Mouse (Mus musculus): Measurements from ENCODE around the gene Qrich2. TPM values are rescaled to one million over a fixed set of nuclear protein-coding genes. Genes with fewer than 3 reads are reported as not detected.
A peak's percentile ranks its signal among the peaks of the same experiment; 100 is the strongest.

Qrich2 gene
- total and polyA plus RNA-seq, 2 experiments from 2014 or later: not detected

- Histone ChIP-seq H3K27ac (ENCODE audit: low read depth, low read length) (peak overlapping the region; percentile 92), H3K9ac (peak overlapping the region; percentile 84), H3K36me3 (ENCODE audit: insufficient read depth) (peaks cover 16% of the 10 kb centered on the region), H3K27me3 (ENCODE audit: insufficient read depth, low read length) (no peaks in the 10 kb centered on the region; the same call in 1 of the 2 replicates), H3K4me3 (ENCODE audit: low read depth, low read length) (peak overlapping the region; percentile 75), H3K4me2 (ENCODE audit: low read depth) (peak overlapping the region; percentile 73), H3K9me3 (ENCODE audit: low read length) (no peaks in the 10 kb centered on the region), H3K4me1 (ENCODE audit: insufficient read depth) (0 out of 2 replicates have a peak, but pooled peaks cover 4% of the 10 kb centered on the region)
- DNase-seq: no peak
- TF ChIP-seq CTCF (IDR thresholded peaks at IDR 0.05; ENCODE audit: low read depth): no peak
- WGBS: 44% methylated on average over 12 of the region's 12 CpGs
- no peak for ATAC-seq
Observed at GRCm38 (mm10) chr11:116434967-116435752, 30.9 kb downstream of the Qrich2 start.

DNA sequence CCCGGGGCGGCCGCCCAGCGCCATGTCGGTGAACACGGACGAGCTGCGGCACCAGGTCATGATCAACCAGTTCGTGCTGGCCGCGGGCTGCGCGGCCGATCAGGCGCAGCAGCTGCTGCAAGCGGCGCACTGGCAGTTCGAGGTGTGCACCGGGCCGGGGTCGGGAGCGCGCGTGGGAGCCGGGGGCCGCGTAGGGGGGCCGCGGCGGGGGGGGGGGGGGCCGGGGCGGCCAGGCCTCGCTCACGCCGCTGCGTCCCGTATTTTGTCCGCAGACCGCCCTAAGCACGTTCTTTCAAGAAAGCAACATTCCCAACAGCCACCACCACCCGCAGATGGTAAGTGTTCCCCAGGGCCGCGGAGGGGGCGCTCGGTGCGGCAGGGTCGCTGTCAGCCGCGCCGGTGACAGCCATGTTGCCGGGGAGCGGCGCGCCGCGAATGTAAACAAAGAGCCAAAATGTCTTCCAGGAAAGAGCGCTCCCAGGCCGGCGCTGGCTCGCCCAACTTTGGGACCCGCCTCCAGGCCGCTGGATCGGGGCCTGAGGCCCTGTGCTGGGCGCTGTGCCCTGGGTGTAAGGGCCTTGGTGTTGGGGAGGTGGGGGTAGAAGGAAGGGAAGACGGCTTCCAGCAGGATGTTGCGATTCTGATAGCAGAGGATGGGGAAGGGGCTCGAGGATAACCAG, 31.6 kb downstream of the Qrich2 start:
- peak overlapping the region; percentile 92 for H3K27ac ChIP-seq (ENCODE audit: low read depth, low read length)
- H3K9me3 ChIP-seq (ENCODE audit: low read length): no peaks in the 10 kb centered on the region
- peak overlapping the region; percentile 75 for H3K4me3 ChIP-seq (ENCODE audit: low read depth, low read length)
- peak overlapping the region; percentile 73 for H3K4me2 ChIP-seq (ENCODE audit: low read depth)
- TF ChIP-seq CTCF (IDR thresholded peaks at IDR 0.05; ENCODE audit: low read depth): no peak; the same call in 1 of the 2 replicates
- peaks cover 14% of the 10 kb centered on the region for H3K36me3 ChIP-seq (ENCODE audit: insufficient read depth)
- ATAC-seq (peak; percentile 18; the same call in 1 of the 2 replicates), DNase-seq (peak; percentile 75)
- no peaks in the 10 kb centered on the region; the same call in 1 of the 2 replicates for H3K27me3 ChIP-seq (ENCODE audit: insufficient read depth, low read length)
- H3K4me1 ChIP-seq (ENCODE audit: insufficient read depth): 0 out of 2 replicates have a peak, but pooled peaks cover 4% of the 10 kb centered on the region
- H3K9ac ChIP-seq: peak overlapping the region; percentile 84
- 0% methylated on average over 40 of the region's 67 CpGs for WGBS

DNA sequence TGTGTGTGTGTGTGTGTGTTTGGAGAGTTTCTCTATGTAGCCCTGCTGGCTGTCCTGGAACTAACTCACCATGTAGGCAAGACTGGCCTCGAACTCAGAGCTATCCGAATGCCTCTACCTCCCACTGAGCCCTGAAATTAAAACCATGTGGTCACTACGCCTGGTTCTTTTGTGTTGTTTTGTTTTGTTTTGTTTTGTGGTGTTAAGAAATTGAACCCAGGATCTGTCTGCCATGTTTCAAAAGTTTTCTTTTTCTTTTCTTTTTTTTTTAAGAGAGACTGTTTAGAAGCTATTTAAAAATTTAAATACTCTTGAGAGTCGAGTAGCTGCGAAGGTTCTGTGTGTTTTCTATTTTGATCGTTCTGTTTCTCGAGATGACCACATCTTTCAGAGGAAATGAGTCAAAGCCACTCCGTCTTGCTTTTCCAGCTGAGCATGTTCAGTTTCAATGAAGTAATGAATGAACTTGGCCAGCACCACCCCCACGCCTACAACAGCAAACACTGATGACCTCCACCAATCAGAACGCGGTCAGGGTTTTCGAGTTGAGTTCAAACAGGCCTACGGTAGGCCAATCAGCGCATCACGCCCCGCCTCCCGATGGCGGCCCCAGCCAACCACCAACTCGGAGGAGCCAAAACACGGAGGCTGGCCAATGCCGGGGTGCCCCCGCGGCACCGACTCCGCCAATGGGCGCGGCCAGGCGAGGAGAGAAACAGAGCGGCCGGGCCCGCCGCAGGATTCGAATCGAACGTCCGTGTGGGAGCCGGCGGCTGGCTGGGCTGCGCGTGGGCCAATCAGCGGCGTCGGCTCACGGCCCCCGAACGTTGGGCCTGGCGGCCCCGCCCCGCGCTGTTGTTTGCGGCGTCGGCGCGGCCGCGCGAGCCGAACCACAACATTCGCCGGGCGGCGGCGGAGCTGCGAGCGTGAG, 32.4 kb downstream of the Qrich2 start, which contains the start of gene Ubald2:
Ubald2 (plus strand) TSS at position 739 of the 931 bp plus-strand sequence.
- DNase-seq (peak; percentile 100), ATAC-seq (peak; percentile 97)
- Histone ChIP-seq H3K4me2 (ENCODE audit: low read depth) (peak within 1 kb of the TSS; percentile 73), H3K27ac (ENCODE audit: low read depth, low read length) (peak within 1 kb of the TSS; percentile 92), H3K27me3 (ENCODE audit: insufficient read depth, low read length) (no peaks in the 10 kb centered on the region; the same call in 1 of the 2 replicates), H3K9me3 (ENCODE audit: low read length) (no peaks in the 10 kb centered on the region), H3K4me3 (ENCODE audit: low read depth, low read length) (peak within 1 kb of the TSS; percentile 75), H3K36me3 (ENCODE audit: insufficient read depth) (peaks cover 8% of the 10 kb centered on the region; the same call in 1 of the 2 replicates), H3K4me1 (ENCODE audit: insufficient read depth) (0 out of 2 replicates have a peak, but pooled peaks cover 4% of the 10 kb centered on the region), H3K9ac (peak within 1 kb of the TSS; percentile 84)
- 1% methylated on average over 65 of the region's 66 CpGs for WGBS
- no peak for TF ChIP-seq CTCF (IDR thresholded peaks at IDR 0.05; ENCODE audit: low read depth)

DNA sequence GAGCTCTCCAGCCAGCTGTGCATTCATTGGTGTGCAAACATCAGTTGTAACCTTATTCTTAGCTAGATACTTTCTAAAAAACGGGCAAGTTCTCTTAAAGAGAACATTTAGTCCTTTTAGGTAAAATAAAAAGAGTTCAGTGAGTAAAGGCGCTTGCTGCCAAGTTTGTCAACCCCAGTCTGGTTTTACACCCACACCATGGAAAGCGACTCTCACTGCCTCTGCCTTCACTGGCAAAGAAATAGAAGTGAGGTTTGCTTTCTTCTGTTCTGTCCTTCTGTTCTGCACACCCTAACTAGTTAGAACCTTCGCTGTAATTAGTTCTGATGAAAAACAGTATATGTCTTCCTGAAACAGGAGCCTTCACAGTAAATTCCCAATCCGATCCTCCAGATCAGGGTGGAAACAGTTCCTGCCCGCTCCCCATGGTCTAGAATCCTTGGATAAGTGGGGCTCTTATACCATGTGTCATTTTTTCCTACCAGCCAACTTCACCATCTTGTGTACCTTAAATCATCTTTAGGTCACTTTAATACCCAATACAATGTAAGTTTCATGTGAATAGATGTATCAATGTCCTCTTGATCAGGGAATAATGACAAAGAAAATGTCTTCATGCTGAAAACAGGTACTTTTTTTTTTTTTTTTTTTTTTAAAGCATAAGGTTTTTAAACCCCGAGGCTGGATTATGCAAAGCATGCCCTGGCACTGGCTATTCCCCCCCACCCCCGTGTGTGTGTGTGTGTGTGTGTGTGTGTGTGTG, 33.3 kb downstream of the Qrich2 start:
- Histone ChIP-seq H3K9me3 (ENCODE audit: low read length) (no peaks in the 10 kb centered on the region), H3K4me1 (ENCODE audit: insufficient read depth) (0 out of 2 replicates have a peak, but pooled peaks cover 4% of the 10 kb centered on the region), H3K36me3 (ENCODE audit: insufficient read depth) (peaks cover 8% of the 10 kb centered on the region; the same call in 1 of the 2 replicates), H3K27me3 (ENCODE audit: insufficient read depth, low read length) (no peaks in the 10 kb centered on the region; the same call in 1 of the 2 replicates), H3K4me3 (ENCODE audit: low read depth, low read length) (no peak overlapping the region), H3K9ac (no peak overlapping the region), H3K27ac (ENCODE audit: low read depth, low read length) (no peak overlapping the region), H3K4me2 (ENCODE audit: low read depth) (no peak overlapping the region)
- no peak for ATAC-seq
- WGBS: 55% methylated on average over 8 of the region's 8 CpGs
- TF ChIP-seq CTCF (IDR thresholded peaks at IDR 0.05; ENCODE audit: low read depth): no peak
- DNase-seq: no peak

DNA sequence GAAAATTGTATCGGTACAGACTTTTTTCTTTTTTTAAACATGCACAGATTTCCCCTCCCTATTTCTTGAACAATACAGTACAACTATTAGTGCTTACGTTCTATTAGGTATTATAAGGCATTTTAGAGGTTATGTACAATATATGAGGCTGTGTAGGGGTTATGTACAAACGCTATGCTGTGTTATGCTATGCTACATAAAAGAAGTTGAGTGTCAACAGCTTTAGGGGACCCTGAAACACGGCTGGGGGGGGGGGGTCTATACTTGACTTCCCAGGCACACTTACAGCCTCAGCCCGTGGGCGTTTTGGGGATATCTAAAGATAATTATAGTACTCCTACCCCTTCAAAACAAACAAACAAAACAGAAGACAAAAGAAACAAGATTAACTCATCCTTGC, 33.9 kb downstream of the Qrich2 start:
- Histone ChIP-seq H3K9me3 (ENCODE audit: low read length) (no peaks in the 10 kb centered on the region), H3K4me2 (ENCODE audit: low read depth) (no peak overlapping the region), H3K4me1 (ENCODE audit: insufficient read depth) (0 out of 2 replicates have a peak, but pooled peaks cover 2% of the 10 kb centered on the region), H3K9ac (no peak overlapping the region), H3K27me3 (ENCODE audit: insufficient read depth, low read length) (no peaks in the 10 kb centered on the region; the same call in 1 of the 2 replicates), H3K36me3 (ENCODE audit: insufficient read depth) (peaks cover 6% of the 10 kb centered on the region; the same call in 1 of the 2 replicates), H3K4me3 (ENCODE audit: low read depth, low read length) (no peak overlapping the region), H3K27ac (ENCODE audit: low read depth, low read length) (no peak overlapping the region)
- ATAC-seq (no peak), DNase-seq (no peak)
- WGBS: 47% methylated on average over 6 of the region's 6 CpGs
- no peak for TF ChIP-seq CTCF (IDR thresholded peaks at IDR 0.05; ENCODE audit: low read depth)
